Mouse (Mus musculus): Measurements from ENCODE around the gene Abhd17b.
"Not testable (repeated sequence)": the region's sequence is repeated elsewhere in the genome, so short reads cannot be mapped to it uniquely, and the experiment has no call there.

Abhd17b gene

GRCm38 (mm10) chr19:21652285-21653171, 457 bp upstream of the Abhd17b start, which contains the start of gene 1110059E24Rik:
1110059E24Rik (minus strand) TSS chr19:21652976.
- peak; percentile 98 for DNase-seq (ENCODE audit: low read depth)

- DNase-seq (ENCODE audit: low read depth): no peak
These were observed 1.8 kb downstream of the Abhd17b start for GRCm38 (mm10) chr19:21654788-21655187.

- no peak for DNase-seq (ENCODE audit: low read depth)
These were observed 7.7 kb downstream of the Abhd17b start for GRCm38 (mm10) chr19:21660734-21661133.

- no peak for DNase-seq (ENCODE audit: low read depth)
These were observed 10.9 kb downstream of the Abhd17b start for GRCm38 (mm10) chr19:21663756-21664456.

- no peak for DNase-seq (ENCODE audit: low read depth)
These were observed 16.7 kb downstream of the Abhd17b start for GRCm38 (mm10) chr19:21669650-21670049.

- no peak for DNase-seq (ENCODE audit: low read depth)
These were observed 21.5 kb downstream of the Abhd17b start for GRCm38 (mm10) chr19:21674354-21675096.

- no peak for DNase-seq (ENCODE audit: low read depth)
These were observed 27.1 kb downstream of the Abhd17b start for GRCm38 (mm10) chr19:21680091-21680490.

GRCm38 (mm10) chr19:21680986-21681385, 28.0 kb downstream of the Abhd17b start:
- no peak for DNase-seq (ENCODE audit: low read depth)

- DNase-seq (ENCODE audit: low read depth): peak; percentile 95
These were observed 60.5 kb downstream of the Abhd17b start for GRCm38 (mm10) chr19:21713260-21714031.

GRCm38 (mm10) chr19:21714278-21714883, 61.4 kb downstream of the Abhd17b start:
- DNase-seq (ENCODE audit: low read depth): peak; percentile 77

GRCm38 (mm10) chr19:21715005-21715442, 62.0 kb downstream of the Abhd17b start:
- peak; percentile 15 for DNase-seq (ENCODE audit: low read depth)

GRCm38 (mm10) chr19:21715515-21715914, 62.5 kb downstream of the Abhd17b start:
- DNase-seq (ENCODE audit: low read depth): no peak

- DNase-seq (ENCODE audit: low read depth): no peak
These were observed 63.5 kb downstream of the Abhd17b start for GRCm38 (mm10) chr19:21716456-21716855.

- no peak for DNase-seq (ENCODE audit: low read depth)
These were observed 66.2 kb downstream of the Abhd17b start for GRCm38 (mm10) chr19:21719206-21719605.

- DNase-seq (ENCODE audit: low read depth): no peak
These were observed 68.0 kb downstream of the Abhd17b start for GRCm38 (mm10) chr19:21720950-21721349.

- not testable (repeated sequence) for DNase-seq (ENCODE audit: low read depth)
These were observed 70.3 kb downstream of the Abhd17b start for GRCm38 (mm10) chr19:21723280-21723679.

- DNase-seq (ENCODE audit: low read depth): no peak
These were observed 71.1 kb downstream of the Abhd17b start for GRCm38 (mm10) chr19:21723911-21724655.

GRCm38 (mm10) chr19:21725168-21725567, 72.2 kb downstream of the Abhd17b start:
- DNase-seq (ENCODE audit: low read depth): no peak

- no peak for DNase-seq (ENCODE audit: low read depth)
These were observed 74.1 kb downstream of the Abhd17b start for GRCm38 (mm10) chr19:21727081-21727480.

- DNase-seq (ENCODE audit: low read depth): no peak
These were observed 75.4 kb downstream of the Abhd17b start for GRCm38 (mm10) chr19:21728342-21728741.

All from induced T-regulatory cell, adult 2 months (primary cell).